Comparison of ENCODE assay signal across 9 mouse cellular contexts in genomic region chr5:22343843-22344555, GRCm38 (mm10). TPM values are rescaled to one million over a fixed set of nuclear protein-coding genes. Genes with fewer than 3 reads are reported as not detected.
DNase-seq lines count a peak whose midpoint lies in the region; ATAC-seq and TF ChIP-seq lines count a peak whose summit lies in the region.
"Had no signal": no experiment of that assay in that cellular context is flagged by ENCODE, and none has a peak within 500 bp of the region (broad histone marks: within the 10 kb centered on the region; RNA-seq: fewer than 3 reads in every experiment).

No protein-coding gene starts in this region.

- peak; percentile 40 for ATAC-seq in kidney, embryonic 14.5 days (ENCODE audit: low FRiP score, low TSS enrichment)
- ATAC-seq in granulocyte monocyte progenitor cell, adult 5-6 weeks (replicated peaks; ENCODE audit: poor library complexity, severe bottlenecking) = peak; percentile 27; the same call in 1 of the 2 replicates
- ATAC-seq in liver, embryonic 12.5 days = no peak
- peak; percentile 60 for ATAC-seq in stomach, postnatal 0 days (ENCODE audit: low FRiP score, low TSS enrichment)

- in situ Hi-C loops in ES-E14 (cut with MboI; ENCODE audit: low sequenced_read_pairs in 2 of 2, unreplicated experiment in 2 of 2) = no loop called here

- peaks cover 5% of the 10 kb centered on the region for H3K4me1 ChIP-seq in kidney, embryonic 14.5 days (ENCODE audit: control insufficient read depth, insufficient read depth, low read length)
- H3K4me1 ChIP-seq in ES-E14 (ENCODE audit: control insufficient read depth in 2 of 2, insufficient read depth in 2 of 2, low read length in 2 of 2, poor library complexity in 1 of 2) = peaks cover 0 to 3% of the 10 kb centered on the region in 2 experiments; a peak in 2 of 4 replicates
- H3K4me1 ChIP-seq in cerebellum, adult 2 months (ENCODE audit: control insufficient read depth, insufficient read depth, low read length) = peaks cover 18% of the 10 kb centered on the region
- H3K4me1 ChIP-seq in liver, embryonic 12.5 days = peaks cover 51% of the 10 kb centered on the region
- H3K4me1 ChIP-seq in stomach, postnatal 0 days (replicated peaks; ENCODE audit: control insufficient read depth, insufficient read depth) = no peaks in the 10 kb centered on the region
- H3K4me1 ChIP-seq in thymus, adult 2 months (replicated peaks; ENCODE audit: control insufficient read depth, insufficient read depth, low read length) = no peaks in the 10 kb centered on the region

- peaks cover 68% of the 10 kb centered on the region for H3K27me3 ChIP-seq in kidney, embryonic 14.5 days (ENCODE audit: control insufficient read depth, insufficient read depth, low read length)
- no peaks in the 10 kb centered on the region for H3K27me3 ChIP-seq in cerebellum, adult 2 months (ENCODE audit: control insufficient read depth, insufficient read depth, low read length)
- peaks cover 78% of the 10 kb centered on the region for H3K27me3 ChIP-seq in liver, embryonic 12.5 days (replicated peaks)
- peaks cover 26% of the 10 kb centered on the region; the same call in 1 of the 2 replicates for H3K27me3 ChIP-seq in stomach, postnatal 0 days (ENCODE audit: control insufficient read depth, insufficient read depth, low read length)
- peaks cover 6% of the 10 kb centered on the region; the same call in 1 of the 2 replicates for H3K27me3 ChIP-seq in thymus, adult 2 months (ENCODE audit: control insufficient read depth, insufficient read depth, low read length)

- no peak for TF ChIP-seq CTCF in cerebellum, adult 2 months (IDR thresholded peaks at IDR 0.05; ENCODE audit: borderline replicate concordance, insufficient read depth, low read depth, low read length)
- TF ChIP-seq CTCF in stomach, postnatal 0 days (IDR thresholded peaks at IDR 0.05; ENCODE audit: low read depth) = no peak
- TF ChIP-seq CTCF in thymus, adult 2 months (IDR thresholded peaks at IDR 0.05; ENCODE audit: borderline replicate concordance, control insufficient read depth, extremely low read depth, insufficient read depth, low read length, poor library complexity) = no peak

- DNase-seq in kidney, adult 11 months = no peak
- DNase-seq in ES-E14 (ENCODE audit: low read depth, low spot score) = no peak
- peak; percentile 65 to 80 for DNase-seq in cerebellum, adult 2 months
- DNase-seq in stomach, postnatal 0 days (ENCODE audit: low spot score) = peak; percentile 33
- DNase-seq in thymus, adult 2 months = no peak

- H3K9ac ChIP-seq in kidney, embryonic 14.5 days (ENCODE audit: low read depth, low read length) = peak overlapping the region; percentile 35; the same call in 1 of the 2 replicates
- peak overlapping the region; percentile 49 for H3K9ac ChIP-seq in ES-E14 (ENCODE audit: insufficient read depth, low read depth, low read length, poor library complexity, severe bottlenecking)
- peak overlapping the region; percentile 89 for H3K9ac ChIP-seq in liver, embryonic 12.5 days
- no peak overlapping the region for H3K9ac ChIP-seq in stomach, postnatal 0 days (ENCODE audit: low read length)

- H3K4me2 ChIP-seq in kidney, embryonic 14.5 days (replicated peaks; ENCODE audit: low read depth, low read length) = peak overlapping the region; percentile 94
- H3K4me2 ChIP-seq in liver, embryonic 12.5 days = peak overlapping the region; percentile 97
- H3K4me2 ChIP-seq in stomach, postnatal 0 days (replicated peaks; ENCODE audit: low read depth) = peak overlapping the region; percentile 96

- H3K27ac ChIP-seq in kidney, embryonic 14.5 days (ENCODE audit: low read depth, low read length) = no peak overlapping the region
- no peak overlapping the region for H3K27ac ChIP-seq in ES-E14 (ENCODE audit: insufficient read depth, low read depth, low read length, poor library complexity, severe bottlenecking)
- H3K27ac ChIP-seq in cerebellum, adult 2 months (ENCODE audit: insufficient read depth, low read length) = peak overlapping the region; percentile 90
- H3K27ac ChIP-seq in liver, embryonic 12.5 days = peak overlapping the region; percentile 69
- H3K27ac ChIP-seq in stomach, postnatal 0 days (replicated peaks) = no peak overlapping the region
- H3K27ac ChIP-seq in thymus, adult 2 months (ENCODE audit: control insufficient read depth, insufficient read depth, low read length) = no peak overlapping the region
- H3K27ac ChIP-seq: macrophage had no signal

- no peak for TF ChIP-seq POLR2A in cerebellum, adult 2 months (IDR thresholded peaks at IDR 0.05; ENCODE audit: borderline replicate concordance, insufficient read depth, low read length)
- TF ChIP-seq POLR2A in thymus, adult 2 months (IDR thresholded peaks at IDR 0.05; ENCODE audit: control insufficient read depth, extremely low read depth, insufficient read depth, low read length, poor library complexity) = no peak

- TF ChIP-seq EP300 in stomach, postnatal 0 days (optimal IDR thresholded peaks at IDR 0.05) = no peak

- no peaks in the 10 kb centered on the region for H3K36me3 ChIP-seq in kidney, embryonic 14.5 days (ENCODE audit: control insufficient read depth, insufficient read depth, low read length)
- no peaks in the 10 kb centered on the region for H3K36me3 ChIP-seq in ES-E14 (ENCODE audit: control insufficient read depth, insufficient read depth, low read length, poor library complexity, severe bottlenecking)
- no peaks in the 10 kb centered on the region for H3K36me3 ChIP-seq in liver, embryonic 12.5 days
- H3K36me3 ChIP-seq in stomach, postnatal 0 days (ENCODE audit: control insufficient read depth, insufficient read depth, low read length) = no peaks in the 10 kb centered on the region
- H3K36me3 ChIP-seq in thymus, adult 2 months (ENCODE audit: control insufficient read depth, insufficient read depth, low read length) = no peaks in the 10 kb centered on the region

- peak overlapping the region; percentile 55 for H3K4me3 ChIP-seq in kidney, embryonic 14.5 days (ENCODE audit: low read length)
- peak overlapping the region; percentile 63 to 74 for H3K4me3 ChIP-seq in ES-E14 (ENCODE audit: insufficient read depth in 1 of 2, low read depth in 1 of 2, low read length in 2 of 2, poor library complexity in 1 of 2, severe bottlenecking in 1 of 2)
- peak overlapping the region; percentile 69 for H3K4me3 ChIP-seq in cerebellum, adult 2 months (replicated peaks; ENCODE audit: insufficient read depth, low read depth, low read length)
- H3K4me3 ChIP-seq in liver, embryonic 12.5 days = peak overlapping the region; percentile 73
- peak overlapping the region; percentile 48 for H3K4me3 ChIP-seq in stomach, postnatal 0 days (ENCODE audit: low read depth, low read length)
- no peak overlapping the region for H3K4me3 ChIP-seq in thymus, adult 2 months (ENCODE audit: control insufficient read depth, insufficient read depth, low read length)

- 1% methylated on average over 45 of the region's 65 CpGs for WGBS in kidney, embryonic 14.5 days
- under 1% methylated on average over 65 of the region's 65 CpGs for WGBS in cerebellum, adult 2 months
- 1% methylated on average over 65 of the region's 65 CpGs for WGBS in liver, embryonic 12.5 days (ENCODE audit: insufficient replicate concordance)
- under 1% methylated on average over 59 of the region's 65 CpGs for WGBS in stomach, postnatal 0 days
- WGBS in thymus, adult 2 months = 3% methylated on average over 65 of the region's 65 CpGs

- no peaks in the 10 kb centered on the region for H3K9me3 ChIP-seq in kidney, embryonic 14.5 days (ENCODE audit: control insufficient read depth, low read length)
- H3K9me3 ChIP-seq in ES-E14 (ENCODE audit: control insufficient read depth, insufficient read depth, low read depth, low read length) = no peaks in the 10 kb centered on the region
- H3K9me3 ChIP-seq in liver, embryonic 12.5 days (replicated peaks) = no peaks in the 10 kb centered on the region
- H3K9me3 ChIP-seq in stomach, postnatal 0 days (ENCODE audit: control insufficient read depth, low read length) = no peaks in the 10 kb centered on the region

TF ChIP-seq in ES-E14, 5 proteins besides CTCF, POLR2A, EP300 and RAD21:
- TF ChIP-seq CHD2 (IDR thresholded peaks at IDR 0.05; ENCODE audit: low read depth, low read length) (no peak), HCFC1 (IDR thresholded peaks at IDR 0.05; ENCODE audit: borderline replicate concordance, insufficient read depth, low read length) (no peak), ZC3H11A (IDR thresholded peaks at IDR 0.05; ENCODE audit: borderline replicate concordance, low read depth, low read length) (no peak), MAFK (IDR thresholded peaks at IDR 0.05; ENCODE audit: insufficient read depth, low read depth, low read length) (no peak), ZNF384 (IDR thresholded peaks at IDR 0.05; ENCODE audit: low read depth, low read length) (no peak)

RNA-seq across cellular contexts. Expression of gene Reln, which starts 0.5 kb away (rescaled TPM):
- 14.1 and 16.7 TPM in 2 replicates for polyA plus RNA-seq in kidney, embryonic 14.5 days (2014; fragmentation: Nextera tagmentation; extraction: Ambion mirVana)
- 2.1 and 2.5 TPM in 2 replicates for total RNA-seq in ES-E14 (2012; rRNA removed)
- 184 and 204 TPM in 2 replicates for polyA plus RNA-seq in cerebellum, adult 2 months (2012; rRNA removed)
- total RNA-seq in granulocyte monocyte progenitor cell, adult 5-6 weeks (2014; fragmentation: Nextera tagmentation) = not detected in 2 replicates
- total RNA-seq in granulocyte monocyte progenitor cell, adult 5-6 weeks (2017) = not detected in 2 replicates
- 33.4 and 36.7 TPM in 2 replicates for polyA plus RNA-seq in liver, embryonic 12.5 days (2016; fragmentation: Nextera tagmentation; extraction: Ambion mirVana)
- polyA plus RNA-seq in stomach, postnatal 0 days (2015; fragmentation: Nextera tagmentation; extraction: Ambion mirVana) = 1.6 and 1.8 TPM in 2 replicates
- polyA plus RNA-seq in thymus, adult 2 months (2012; rRNA removed) = 0.61 and 0.92 TPM in 2 replicates
- polyA plus RNA-seq: macrophage had no signal

Comparison
In these comparisons a context has a peak if more than half of its experiments do, and no peak if none do; other contexts are left out.
1. H3K27ac ChIP-seq: peak in cerebellum, adult 2 months (single experiment) and liver, embryonic 12.5 days (single experiment); none in kidney, embryonic 14.5 days (single experiment), ES-E14 (single experiment), stomach, postnatal 0 days (single experiment) and thymus, adult 2 months (single experiment).
2. DNase-seq: peak in cerebellum, adult 2 months (2 of 2) and stomach, postnatal 0 days (single experiment); none in kidney, adult 11 months (single experiment), ES-E14 (single experiment) and thymus, adult 2 months (single experiment).
3. Peak in every context shown above with its lines, with median percentiles within 50 percentile points of each other: H3K4me2 ChIP-seq.